Mouse (Mus musculus): ENCODE measurements around the gene Pls1. TPM values are rescaled to one million over a fixed set of nuclear protein-coding genes. Genes with fewer than 3 reads are reported as not detected.

Gene Pls1
- polyA plus RNA-seq, 2 experiments: 0.69 to 1.8 TPM

DNA sequence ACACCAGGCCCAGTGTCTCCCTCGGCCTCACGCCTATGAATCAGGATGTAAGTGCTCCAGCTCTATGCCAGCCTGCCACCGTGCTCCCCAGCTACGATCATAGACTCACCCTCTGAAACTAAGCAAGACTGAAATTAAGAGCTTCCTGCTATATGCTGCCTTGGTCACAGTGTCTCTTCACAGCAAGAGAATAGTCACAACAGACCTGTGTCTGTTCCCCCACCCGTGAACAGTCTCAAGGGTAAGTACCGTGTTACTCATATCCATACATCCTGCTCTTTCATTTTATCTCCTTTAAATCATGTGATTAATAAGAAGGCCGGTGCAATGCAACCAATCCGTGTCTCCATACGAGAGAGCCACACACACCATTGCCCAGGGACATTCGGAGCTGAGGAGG is 9.4 kb downstream of the Pls1 start:
- H3K4me1 ChIP-seq (ENCODE audit: control insufficient read depth, insufficient read depth, low read length): no peaks in the 10 kb centered on the region
- ATAC-seq (ENCODE audit: low FRiP score, low read depth) (no peak), DNase-seq (ENCODE audit: low spot score) (no peak)
- H3K4me2 ChIP-seq (replicated peaks; ENCODE audit: low read depth, low read length, severe bottlenecking): no peak overlapping the region
- TF ChIP-seq POLR2A (IDR thresholded peaks at IDR 0.05; ENCODE audit: borderline replicate concordance, extremely low read depth, insufficient read depth, insufficient read length): no peak
- no peaks in the 10 kb centered on the region for H3K27me3 ChIP-seq (ENCODE audit: control insufficient read depth, insufficient read depth, low read length)
- H3K27ac ChIP-seq (replicated peaks; ENCODE audit: low read depth, low read length): no peak overlapping the region
- no peaks in the 10 kb centered on the region for H3K36me3 ChIP-seq (ENCODE audit: control insufficient read depth, insufficient read depth, low read length)
- H3K4me3 ChIP-seq (replicated peaks; ENCODE audit: low read length): no peak overlapping the region
- no peaks in the 10 kb centered on the region for H3K9me3 ChIP-seq (ENCODE audit: control insufficient read depth, low read length)
- no peak overlapping the region for H3K9ac ChIP-seq (ENCODE audit: low read depth, low read length, severe bottlenecking)
- 90% methylated on average over 10 of the region's 10 CpGs for WGBS

DNA sequence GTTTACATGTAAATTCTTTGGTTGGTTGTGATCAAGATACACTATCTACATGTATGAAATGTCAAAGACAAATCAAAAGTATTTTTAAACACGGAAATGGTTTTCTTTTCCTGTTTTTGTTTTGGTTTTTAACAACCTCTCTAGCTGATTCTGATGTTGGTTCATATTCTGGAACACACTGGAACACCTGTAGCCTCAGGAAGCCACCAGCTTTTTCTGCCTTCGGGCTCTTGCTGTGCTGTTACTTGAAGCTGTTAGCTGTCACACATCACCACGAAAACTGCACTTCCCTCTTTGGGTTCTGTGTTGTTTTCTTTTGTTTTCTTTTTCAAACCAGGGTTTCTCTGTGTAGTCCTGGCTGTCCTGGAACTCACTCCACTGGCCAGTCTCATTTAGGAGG is 10.3 kb downstream of the Pls1 start:
- DNase-seq (ENCODE audit: low spot score) (no peak), ATAC-seq (ENCODE audit: low FRiP score, low read depth) (no peak)
- Histone ChIP-seq H3K9ac (ENCODE audit: low read depth, low read length, severe bottlenecking) (no peak overlapping the region), H3K4me2 (replicated peaks; ENCODE audit: low read depth, low read length, severe bottlenecking) (no peak overlapping the region), H3K4me1 (ENCODE audit: control insufficient read depth, insufficient read depth, low read length) (no peaks in the 10 kb centered on the region), H3K27ac (replicated peaks; ENCODE audit: low read depth, low read length) (no peak overlapping the region), H3K9me3 (ENCODE audit: control insufficient read depth, low read length) (no peaks in the 10 kb centered on the region), H3K36me3 (ENCODE audit: control insufficient read depth, insufficient read depth, low read length) (no peaks in the 10 kb centered on the region), H3K4me3 (replicated peaks; ENCODE audit: low read length) (no peak overlapping the region), H3K27me3 (ENCODE audit: control insufficient read depth, insufficient read depth, low read length) (no peaks in the 10 kb centered on the region)
- no peak for TF ChIP-seq POLR2A (IDR thresholded peaks at IDR 0.05; ENCODE audit: borderline replicate concordance, extremely low read depth, insufficient read depth, insufficient read length)
- 65% methylated on average over 3 of the region's 3 CpGs for whole genome bisulfite sequencing

DNA sequence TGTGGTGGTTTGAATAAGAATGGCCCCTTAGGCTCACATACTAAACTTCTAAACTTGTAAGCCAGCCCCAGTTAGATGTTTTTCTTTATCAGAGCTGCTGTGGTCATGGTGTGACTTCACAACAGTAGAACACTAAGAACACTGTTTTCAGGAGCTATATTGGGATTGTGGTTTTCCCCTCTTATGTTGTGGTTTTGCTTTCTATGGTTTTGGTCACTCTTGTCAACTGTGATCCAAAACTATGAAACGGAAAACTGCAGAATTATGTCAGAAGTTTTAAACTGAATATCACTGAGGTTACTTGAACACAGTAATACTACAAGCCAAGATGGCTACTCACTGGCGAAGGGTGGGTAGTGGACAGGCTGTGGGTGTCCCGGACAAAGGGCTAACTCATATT is 12.4 kb downstream of the Pls1 start:
- no peak overlapping the region for H3K9ac ChIP-seq (ENCODE audit: low read depth, low read length, severe bottlenecking)
- no peak overlapping the region for H3K4me3 ChIP-seq (replicated peaks; ENCODE audit: low read length)
- no peak overlapping the region for H3K27ac ChIP-seq (replicated peaks; ENCODE audit: low read depth, low read length)
- no peak for TF ChIP-seq POLR2A (IDR thresholded peaks at IDR 0.05; ENCODE audit: borderline replicate concordance, extremely low read depth, insufficient read depth, insufficient read length)
- H3K36me3 ChIP-seq (ENCODE audit: control insufficient read depth, insufficient read depth, low read length): no peaks in the 10 kb centered on the region
- no peaks in the 10 kb centered on the region for H3K27me3 ChIP-seq (ENCODE audit: control insufficient read depth, insufficient read depth, low read length)
- WGBS: 89% methylated on average over 3 of the region's 3 CpGs
- no peaks in the 10 kb centered on the region for H3K4me1 ChIP-seq (ENCODE audit: control insufficient read depth, insufficient read depth, low read length)
- H3K4me2 ChIP-seq (replicated peaks; ENCODE audit: low read depth, low read length, severe bottlenecking): no peak overlapping the region
- DNase-seq (ENCODE audit: low spot score) (no peak), ATAC-seq (ENCODE audit: low FRiP score, low read depth) (no peak)
- H3K9me3 ChIP-seq (ENCODE audit: control insufficient read depth, low read length): no peaks in the 10 kb centered on the region

DNA sequence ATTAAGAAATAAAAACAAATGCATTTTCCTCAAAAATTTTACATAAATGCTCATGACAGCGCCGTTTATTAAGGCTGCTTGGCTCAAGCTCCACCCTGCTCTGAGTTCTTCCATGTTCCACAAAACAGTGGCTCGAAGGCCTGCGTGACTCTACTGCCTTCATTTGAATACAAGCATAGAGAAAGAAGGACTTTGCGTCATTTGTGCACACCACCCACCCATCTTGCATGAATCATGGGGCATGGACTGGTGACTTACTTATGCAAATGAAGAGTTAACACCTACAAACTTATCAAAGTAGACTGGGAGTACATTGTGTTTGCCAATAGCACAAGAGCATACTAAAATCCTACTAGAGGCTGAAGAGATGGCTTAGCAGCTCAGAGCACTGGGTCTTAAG is 17.5 kb downstream of the Pls1 start:
- Histone ChIP-seq H3K9ac (ENCODE audit: low read depth, low read length, severe bottlenecking) (no peak overlapping the region), H3K27me3 (ENCODE audit: control insufficient read depth, insufficient read depth, low read length) (no peaks in the 10 kb centered on the region), H3K27ac (replicated peaks; ENCODE audit: low read depth, low read length) (no peak overlapping the region), H3K4me1 (ENCODE audit: control insufficient read depth, insufficient read depth, low read length) (no peaks in the 10 kb centered on the region), H3K36me3 (ENCODE audit: control insufficient read depth, insufficient read depth, low read length) (no peaks in the 10 kb centered on the region), H3K4me2 (replicated peaks; ENCODE audit: low read depth, low read length, severe bottlenecking) (no peak overlapping the region), H3K4me3 (replicated peaks; ENCODE audit: low read length) (no peak overlapping the region), H3K9me3 (ENCODE audit: control insufficient read depth, low read length) (no peaks in the 10 kb centered on the region)
- no peak for ATAC-seq (ENCODE audit: low FRiP score, low read depth)
- TF ChIP-seq POLR2A (IDR thresholded peaks at IDR 0.05; ENCODE audit: borderline replicate concordance, extremely low read depth, insufficient read depth, insufficient read length): no peak
- no peak for DNase-seq (ENCODE audit: low spot score)
- WGBS: 95% methylated on average over 5 of the region's 5 CpGs

DNA sequence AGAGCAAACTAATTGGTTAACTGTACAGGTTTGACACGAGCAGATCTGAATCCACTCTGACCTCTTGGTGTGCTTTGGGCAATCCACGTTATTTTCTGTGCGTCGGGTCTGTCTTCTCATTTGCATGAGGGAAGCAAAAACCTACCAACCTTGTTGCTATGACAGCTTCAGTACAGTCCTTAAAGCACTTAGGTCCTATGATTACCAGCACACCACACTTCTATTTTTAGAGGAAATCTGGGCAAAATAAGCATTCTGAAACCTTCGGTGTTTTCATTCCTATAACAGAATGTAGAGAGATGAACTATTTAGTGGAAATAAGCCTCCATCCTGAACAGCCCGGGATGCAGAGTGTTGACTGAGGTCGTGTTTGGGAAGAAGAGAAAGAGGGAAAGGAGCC is 22.6 kb downstream of the Pls1 start:
- ATAC-seq (ENCODE audit: low FRiP score, low read depth) (no peak), DNase-seq (ENCODE audit: low spot score) (no peak)
- 69% methylated on average over 7 of the region's 7 CpGs for WGBS
- TF ChIP-seq POLR2A (IDR thresholded peaks at IDR 0.05; ENCODE audit: borderline replicate concordance, extremely low read depth, insufficient read depth, insufficient read length): no peak
- H3K9ac ChIP-seq (ENCODE audit: low read depth, low read length, severe bottlenecking): no peak overlapping the region
- H3K27ac ChIP-seq (replicated peaks; ENCODE audit: low read depth, low read length): no peak overlapping the region
- H3K36me3 ChIP-seq (ENCODE audit: control insufficient read depth, insufficient read depth, low read length): no peaks in the 10 kb centered on the region
- no peaks in the 10 kb centered on the region for H3K9me3 ChIP-seq (ENCODE audit: control insufficient read depth, low read length)
- H3K4me2 ChIP-seq (replicated peaks; ENCODE audit: low read depth, low read length, severe bottlenecking): no peak overlapping the region
- H3K4me3 ChIP-seq (replicated peaks; ENCODE audit: low read length): no peak overlapping the region
- no peaks in the 10 kb centered on the region for H3K4me1 ChIP-seq (ENCODE audit: control insufficient read depth, insufficient read depth, low read length)
- H3K27me3 ChIP-seq (ENCODE audit: control insufficient read depth, insufficient read depth, low read length): no peaks in the 10 kb centered on the region

DNA sequence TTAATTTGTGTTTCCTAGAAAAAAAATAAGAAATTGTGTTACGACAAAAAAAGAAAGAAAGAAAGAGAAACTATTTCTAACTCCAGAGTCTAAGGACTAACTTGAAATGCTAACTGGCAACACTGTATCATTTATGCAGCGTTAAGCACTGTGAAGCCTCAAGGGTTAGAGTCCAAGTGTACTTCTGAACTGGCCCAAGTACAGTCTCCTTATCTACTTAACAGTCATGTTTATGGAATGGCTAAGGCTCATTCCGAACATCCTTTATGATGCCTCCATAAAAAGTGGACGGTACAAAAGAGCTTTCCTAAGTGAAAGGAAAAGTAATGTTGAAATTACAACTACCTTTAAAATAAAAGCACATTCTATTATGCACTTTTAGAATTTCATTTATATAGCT is 29.4 kb downstream of the Pls1 start:
- Histone ChIP-seq H3K9ac (ENCODE audit: low read depth, low read length, severe bottlenecking) (no peak overlapping the region), H3K27me3 (ENCODE audit: control insufficient read depth, insufficient read depth, low read length) (no peaks in the 10 kb centered on the region), H3K36me3 (ENCODE audit: control insufficient read depth, insufficient read depth, low read length) (no peaks in the 10 kb centered on the region), H3K4me3 (replicated peaks; ENCODE audit: low read length) (no peak overlapping the region), H3K4me2 (replicated peaks; ENCODE audit: low read depth, low read length, severe bottlenecking) (no peak overlapping the region), H3K9me3 (ENCODE audit: control insufficient read depth, low read length) (no peaks in the 10 kb centered on the region), H3K27ac (replicated peaks; ENCODE audit: low read depth, low read length) (no peak overlapping the region), H3K4me1 (ENCODE audit: control insufficient read depth, insufficient read depth, low read length) (peaks cover 5% of the 10 kb centered on the region; the same call in 1 of the 2 replicates)
- ATAC-seq (ENCODE audit: low FRiP score, low read depth) (no peak), DNase-seq (ENCODE audit: low spot score) (no peak)
- TF ChIP-seq POLR2A (IDR thresholded peaks at IDR 0.05; ENCODE audit: borderline replicate concordance, extremely low read depth, insufficient read depth, insufficient read length): no peak
- 70% methylated on average over 4 of the region's 4 CpGs for WGBS

Data from limb, embryonic 14.5 days (tissue).